In genomic region chr17:66757025-66757511, GRCm38 (mm10) we compare ENCODE assay signal across 8 mouse cellular contexts.
DNase-seq lines count a peak whose midpoint lies in the region; ATAC-seq and TF ChIP-seq lines count a peak whose summit lies in the region.

No protein-coding gene starts in this region.

- H3K27ac ChIP-seq in embryonic facial prominence, embryonic 11.5 days (replicated peaks; ENCODE audit: low read depth, low read length): no peak overlapping the region
- H3K27ac ChIP-seq in intestine, postnatal 0 days (ENCODE audit: low read depth, low read length): peak overlapping the region; percentile 7
- H3K27ac ChIP-seq in midbrain, embryonic 10.5 days (replicated peaks): peak overlapping the region; percentile 71

- no peak for TF ChIP-seq CTCF in intestine, postnatal 0 days (IDR thresholded peaks at IDR 0.05; ENCODE audit: low read depth)

- H3K9ac ChIP-seq in embryonic facial prominence, embryonic 11.5 days (replicated peaks; ENCODE audit: low read length): no peak overlapping the region
- no peak overlapping the region for H3K9ac ChIP-seq in intestine, postnatal 0 days (ENCODE audit: low read depth, low read length)

- no peak overlapping the region for H3K4me3 ChIP-seq in embryonic facial prominence, embryonic 11.5 days (ENCODE audit: low read depth, low read length)
- H3K4me3 ChIP-seq in intestine, postnatal 0 days (ENCODE audit: low read depth, low read length): peak overlapping the region; percentile 18
- H3K4me3 ChIP-seq in midbrain, embryonic 10.5 days: no peak overlapping the region

- ATAC-seq in frontal cortex, adult (ENCODE audit: low TSS enrichment): 0 out of 2 replicates have a peak, but pooled peaks have one; percentile 50
- ATAC-seq in embryonic facial prominence, embryonic 11.5 days (replicated peaks; ENCODE audit: insufficient number of reproducible peaks, low FRiP score, low TSS enrichment, low read depth): 0 out of 2 replicates have a peak, but pooled peaks have one; percentile 32
- ATAC-seq in intestine, postnatal 0 days: peak; percentile 56; the same call in 1 of the 2 replicates
- ATAC-seq in monocyte, adult 5-6 weeks (replicated peaks; ENCODE audit: insufficient number of reproducible peaks, low FRiP score, low TSS enrichment, poor library complexity, severe bottlenecking): no peak

- no peaks in the 10 kb centered on the region for H3K27me3 ChIP-seq in embryonic facial prominence, embryonic 11.5 days (ENCODE audit: control insufficient read depth, insufficient read depth, low read length)
- H3K27me3 ChIP-seq in intestine, postnatal 0 days (replicated peaks; ENCODE audit: control insufficient read depth, insufficient read depth, low read length): no peaks in the 10 kb centered on the region
- H3K27me3 ChIP-seq in midbrain, embryonic 10.5 days (ENCODE audit: low read depth, poor library complexity, severe bottlenecking): no peaks in the 10 kb centered on the region

- DNase-seq in frontal cortex, postnatal 25 days (ENCODE audit: low spot score in 2 of 2): no peak
- DNase-seq in embryonic facial prominence, embryonic 11.5 days (ENCODE audit: low spot score): peak; percentile 34
- no peak for DNase-seq in midbrain, embryonic 10.5 days (ENCODE audit: low spot score)
- no peak for DNase-seq in thymus, adult 18-20 months
- no peak for DNase-seq in gastrocnemius, postnatal 4 days (ENCODE audit: low spot score in 2 of 2)

- WGBS in embryonic facial prominence, embryonic 11.5 days: 39% methylated on average over 10 of the region's 10 CpGs
- 12% methylated on average over 10 of the region's 10 CpGs for WGBS in intestine, postnatal 0 days
- 49% methylated on average over 10 of the region's 10 CpGs for WGBS in midbrain, embryonic 10.5 days

- no peaks in the 10 kb centered on the region; the same call in 1 of the 2 replicates for H3K4me1 ChIP-seq in embryonic facial prominence, embryonic 11.5 days (ENCODE audit: control insufficient read depth, insufficient read depth, low read length)
- peaks cover 2% of the 10 kb centered on the region; the same call in 1 of the 2 replicates for H3K4me1 ChIP-seq in intestine, postnatal 0 days (replicated peaks; ENCODE audit: control insufficient read depth, insufficient read depth, low read length)
- peaks cover 40% of the 10 kb centered on the region for H3K4me1 ChIP-seq in midbrain, embryonic 10.5 days

- no peak overlapping the region for H3K4me2 ChIP-seq in embryonic facial prominence, embryonic 11.5 days (ENCODE audit: low read depth, low read length)
- H3K4me2 ChIP-seq in intestine, postnatal 0 days (replicated peaks; ENCODE audit: low read depth): peak overlapping the region; percentile 50

- no peaks in the 10 kb centered on the region for H3K36me3 ChIP-seq in embryonic facial prominence, embryonic 11.5 days (replicated peaks; ENCODE audit: control insufficient read depth, insufficient read depth, low read depth, low read length)
- H3K36me3 ChIP-seq in intestine, postnatal 0 days (ENCODE audit: control insufficient read depth, insufficient read depth): no peaks in the 10 kb centered on the region
- H3K36me3 ChIP-seq in midbrain, embryonic 10.5 days: no peaks in the 10 kb centered on the region

- no peaks in the 10 kb centered on the region for H3K9me3 ChIP-seq in embryonic facial prominence, embryonic 11.5 days (replicated peaks; ENCODE audit: control insufficient read depth, low read length)
- H3K9me3 ChIP-seq in intestine, postnatal 0 days (ENCODE audit: control insufficient read depth): no peaks in the 10 kb centered on the region
- H3K9me3 ChIP-seq in midbrain, embryonic 10.5 days (replicated peaks): no peaks in the 10 kb centered on the region; the same call in 1 of the 2 replicates
